25 mouse cellular contexts compared by ENCODE assay signal in the genomic region with DNA sequence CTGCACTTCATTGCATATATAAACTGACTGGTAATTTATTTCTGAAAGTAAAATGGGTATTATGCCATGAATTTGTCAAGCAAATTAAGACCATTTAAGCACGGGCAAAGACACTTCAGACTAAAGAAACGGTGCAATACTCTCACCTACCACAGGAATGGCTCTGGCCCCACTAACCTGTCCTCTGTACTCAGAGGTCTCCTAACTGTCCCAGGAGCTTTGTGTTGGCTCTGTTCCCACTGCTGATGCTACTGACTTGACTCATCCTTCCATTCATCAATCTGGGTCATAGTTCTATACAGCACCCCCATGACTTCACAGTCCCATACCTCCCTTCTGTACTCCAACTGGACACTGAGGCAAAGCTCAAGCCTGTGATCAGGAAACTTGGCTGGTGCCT. TPM values are rescaled to one million over a fixed set of nuclear protein-coding genes. Genes with fewer than 3 reads are reported as not detected.
DNase-seq lines count a peak whose midpoint lies in the region; ATAC-seq and TF ChIP-seq lines count a peak whose summit lies in the region.
"Had no signal": no experiment of that assay in that cellular context is flagged by ENCODE, and none has a peak within 500 bp of the region (broad histone marks: within the 10 kb centered on the region; RNA-seq: fewer than 3 reads in every experiment).

No protein-coding gene starts in this region.

- TF ChIP-seq CTCF in E14TG2a.4 (conservative IDR thresholded peaks at IDR 0.05; ENCODE audit: low read length): no peak

- H3K4me2 ChIP-seq in forebrain, embryonic 16.5 days (ENCODE audit: low read length): no peak overlapping the region
- H3K4me2 ChIP-seq: embryonic facial prominence, embryonic 13.5 days; embryonic facial prominence, embryonic 15.5 days; forebrain, embryonic 12.5 days had no signal

- 86% methylated on average over 2 of the region's 2 CpGs for WGBS in forebrain, embryonic 16.5 days

- peak overlapping the region; percentile 43; the same call in 1 of the 2 replicates for H3K4me3 ChIP-seq in E14TG2a.4 (replicated peaks; ENCODE audit: low read length)
- H3K4me3 ChIP-seq in forebrain, embryonic 16.5 days (replicated peaks; ENCODE audit: low read length): no peak overlapping the region
- H3K4me3 ChIP-seq: embryonic facial prominence, embryonic 13.5 days; embryonic facial prominence, embryonic 15.5 days; erythroblast, embryonic 14.5 days; forebrain, embryonic 10.5 days; forebrain, embryonic 12.5 days had no signal

- H3K9ac ChIP-seq in forebrain, embryonic 16.5 days (replicated peaks; ENCODE audit: low read depth, low read length): no peak overlapping the region
- H3K9ac ChIP-seq: embryonic facial prominence, embryonic 13.5 days; embryonic facial prominence, embryonic 15.5 days; forebrain, embryonic 12.5 days; forebrain, postnatal 0 days had no signal

- DNase-seq in 3T3-L1 (ENCODE audit: low read depth, low spot score) (peak; percentile 49), R1 (ENCODE audit: low read depth, low spot score) (peak; percentile 74), liver (no peak)
- DNase-seq in right cerebral cortex, postnatal 4 days: no peak
- DNase-seq: adrenal gland, adult 2 months; adrenal gland, postnatal 10 days; adrenal gland, postnatal 25 days; B cell, adult 2 months; cerebellum, adult 11 months; cerebellum, adult 18-20 months; cerebellum, adult 8-10 months; cerebellum, adult 9-11 months; cerebellum, postnatal 14 days; cerebellum, postnatal 36 days; embryo, embryonic 11 days; forebrain, postnatal 0 days had no signal

- 0 out of 2 replicates have a peak, but pooled peaks have one; percentile 18 for ATAC-seq in megakaryocyte-erythroid progenitor cell, adult 5-6 weeks (replicated peaks; ENCODE audit: low FRiP score, low TSS enrichment, poor library complexity, severe bottlenecking)
- ATAC-seq in forebrain, embryonic 16.5 days: no peak
- ATAC-seq: forebrain, embryonic 14.5 days; forebrain, postnatal 0 days had no signal

- no peaks in the 10 kb centered on the region for H3K36me3 ChIP-seq in E14TG2a.4 (ENCODE audit: insufficient read depth, low read length)
- H3K36me3 ChIP-seq in forebrain, embryonic 16.5 days (ENCODE audit: control insufficient read depth, insufficient read depth): no peaks in the 10 kb centered on the region
- H3K36me3 ChIP-seq: embryonic facial prominence, embryonic 13.5 days; embryonic facial prominence, embryonic 15.5 days; forebrain, embryonic 10.5 days; forebrain, embryonic 12.5 days had no signal

- H3K9me3 ChIP-seq in E14TG2a.4 (ENCODE audit: low read length): peaks cover 3% of the 10 kb centered on the region; the same call in 1 of the 2 replicates
- no peaks in the 10 kb centered on the region for H3K9me3 ChIP-seq in forebrain, embryonic 16.5 days (ENCODE audit: control insufficient read depth, low read length)
- H3K9me3 ChIP-seq: embryonic facial prominence, embryonic 13.5 days; embryonic facial prominence, embryonic 15.5 days; forebrain, embryonic 10.5 days; forebrain, embryonic 12.5 days had no signal

- peaks cover 12% of the 10 kb centered on the region; the same call in 1 of the 2 replicates for H3K4me1 ChIP-seq in E14TG2a.4 (replicated peaks; ENCODE audit: low read depth, low read length)
- H3K4me1 ChIP-seq in forebrain, embryonic 16.5 days (replicated peaks; ENCODE audit: control insufficient read depth, insufficient read depth, low read length): no peaks in the 10 kb centered on the region
- H3K4me1 ChIP-seq: embryonic facial prominence, embryonic 13.5 days; embryonic facial prominence, embryonic 15.5 days; forebrain, embryonic 12.5 days had no signal

- no peak overlapping the region for H3K27ac ChIP-seq in forebrain, embryonic 16.5 days (ENCODE audit: low read length)
- H3K27ac ChIP-seq: embryonic facial prominence, embryonic 13.5 days; embryonic facial prominence, embryonic 15.5 days; forebrain, embryonic 10.5 days; forebrain, embryonic 12.5 days had no signal

- no peaks in the 10 kb centered on the region for H3K27me3 ChIP-seq in E14TG2a.4 (ENCODE audit: insufficient read depth, low read length)
- no peaks in the 10 kb centered on the region for H3K27me3 ChIP-seq in forebrain, embryonic 16.5 days (replicated peaks; ENCODE audit: control insufficient read depth, insufficient read depth, low read length)
- H3K27me3 ChIP-seq: embryonic facial prominence, embryonic 13.5 days; embryonic facial prominence, embryonic 15.5 days; forebrain, embryonic 12.5 days had no signal

RNA-seq across cellular contexts. Expression of gene Tigd2, which starts 9.6 kb away (rescaled TPM):
- total RNA-seq in megakaryocyte-erythroid progenitor cell, adult 5-6 weeks (2014; fragmentation: Nextera tagmentation): 5.0 and 13.9 TPM in 2 replicates
- 14.3 and 26.2 TPM in 2 replicates for total RNA-seq in megakaryocyte-erythroid progenitor cell, adult 5-6 weeks (2017)
- polyA plus RNA-seq in forebrain, embryonic 16.5 days (2015; fragmentation: Nextera tagmentation; extraction: Ambion mirVana): 7.4 and 8.1 TPM in 2 replicates

Comparison
In these comparisons a context has a peak if more than half of its experiments do, and no peak if none do; other contexts are left out.
1. DNase-seq: peak in 3T3-L1 (single experiment) and R1 (single experiment); none in right cerebral cortex, postnatal 4 days (single experiment) and liver (single experiment).